Mouse (Mus musculus): Measurements from ENCODE around the gene Ccl26. TPM values are rescaled to one million over a fixed set of nuclear protein-coding genes. Genes with fewer than 3 reads are reported as not detected.
"Not testable (repeated sequence)": the region's sequence is repeated elsewhere in the genome, so short reads cannot be mapped to it uniquely, and the experiment has no call there.

The Ccl26 gene
- polyA plus RNA-seq (2015; fragmentation: Nextera tagmentation; extraction: Ambion mirVana), result not detected in 2 replicates

DNA sequence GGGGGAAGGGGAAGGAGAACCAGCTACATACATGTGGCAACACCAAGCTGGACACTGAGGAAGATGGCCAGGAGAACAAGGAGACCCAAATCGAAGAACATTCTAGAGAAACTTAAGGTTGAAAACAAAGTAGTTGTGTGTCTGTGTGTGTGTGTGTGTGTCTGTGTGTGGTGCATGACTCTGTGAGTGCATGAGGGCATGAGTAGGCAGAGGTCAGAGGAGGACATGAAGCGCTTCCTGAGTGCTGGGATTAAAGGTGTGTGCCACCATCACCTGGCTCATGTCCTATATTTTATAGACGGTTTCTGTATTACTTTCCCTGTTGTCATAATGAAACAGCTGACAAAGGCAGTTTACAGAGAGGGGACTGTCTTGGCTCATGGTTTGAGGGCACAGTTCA, at the start of gene Ccl26:
Ccl26 (minus strand) TSS at position 101 of the 400 bp plus-strand sequence.
- WGBS, result 78% methylated on average over 3 of the region's 3 CpGs
- no peaks in the 10 kb centered on the region for H3K27me3 ChIP-seq
- no peak for ATAC-seq (replicated peaks; ENCODE audit: insufficient number of reproducible peaks, insufficient read depth, low FRiP score, low read depth)
- no peaks in the 10 kb centered on the region for H3K9me3 ChIP-seq (replicated peaks)
- no peak within 1 kb of the TSS for H3K4me2 ChIP-seq
- H3K27ac ChIP-seq, result no peak within 1 kb of the TSS
- H3K9ac ChIP-seq, result no peak within 1 kb of the TSS
- no peak within 1 kb of the TSS for H3K4me3 ChIP-seq
- no peaks in the 10 kb centered on the region for H3K36me3 ChIP-seq
- H3K4me1 ChIP-seq (replicated peaks), result no peaks in the 10 kb centered on the region

- Histone ChIP-seq H3K36me3 (no peaks in the 10 kb centered on the region), H3K4me3 (no peak overlapping the region), H3K9me3 (replicated peaks) (0 out of 2 replicates have a peak, but pooled peaks cover 2% of the 10 kb centered on the region), H3K27ac (no peak overlapping the region), H3K27me3 (no peaks in the 10 kb centered on the region; the same call in 1 of the 2 replicates), H3K4me2 (no peak overlapping the region), H3K4me1 (replicated peaks) (no peaks in the 10 kb centered on the region), H3K9ac (no peak overlapping the region)
- no peak for ATAC-seq (replicated peaks; ENCODE audit: insufficient number of reproducible peaks, insufficient read depth, low FRiP score, low read depth)
- WGBS, result 62% methylated on average over 4 of the region's 4 CpGs
Observed at GRCm38 (mm10) chr5:135609794-135610193, 46.4 kb upstream of the Ccl26 start.

GRCm38 (mm10) chr5:135607581-135607980, 44.2 kb upstream of the Ccl26 start:
- Histone ChIP-seq H3K9me3 (replicated peaks) (peaks cover 9% of the 10 kb centered on the region; the same call in 1 of the 2 replicates), H3K4me3 (no peak overlapping the region), H3K4me1 (replicated peaks) (no peaks in the 10 kb centered on the region), H3K27ac (no peak overlapping the region), H3K36me3 (no peaks in the 10 kb centered on the region), H3K27me3 (no peaks in the 10 kb centered on the region), H3K4me2 (no peak overlapping the region), H3K9ac (no peak overlapping the region)
- no peak for ATAC-seq (replicated peaks; ENCODE audit: insufficient number of reproducible peaks, insufficient read depth, low FRiP score, low read depth)
- WGBS, result 41% methylated on average over 1 of the region's 1 CpGs

GRCm38 (mm10) chr5:135606717-135607116, 43.3 kb upstream of the Ccl26 start:
- not testable (repeated sequence) for H3K4me1 ChIP-seq (replicated peaks); H3K9me3 ChIP-seq (replicated peaks); H3K27ac ChIP-seq; H3K4me2 ChIP-seq; H3K36me3 ChIP-seq; H3K27me3 ChIP-seq; ATAC-seq (replicated peaks; ENCODE audit: insufficient number of reproducible peaks, insufficient read depth, low FRiP score, low read depth); H3K4me3 ChIP-seq; H3K9ac ChIP-seq
- no CpG with 5 or more reads among the region's 1 CpGs for WGBS

DNA sequence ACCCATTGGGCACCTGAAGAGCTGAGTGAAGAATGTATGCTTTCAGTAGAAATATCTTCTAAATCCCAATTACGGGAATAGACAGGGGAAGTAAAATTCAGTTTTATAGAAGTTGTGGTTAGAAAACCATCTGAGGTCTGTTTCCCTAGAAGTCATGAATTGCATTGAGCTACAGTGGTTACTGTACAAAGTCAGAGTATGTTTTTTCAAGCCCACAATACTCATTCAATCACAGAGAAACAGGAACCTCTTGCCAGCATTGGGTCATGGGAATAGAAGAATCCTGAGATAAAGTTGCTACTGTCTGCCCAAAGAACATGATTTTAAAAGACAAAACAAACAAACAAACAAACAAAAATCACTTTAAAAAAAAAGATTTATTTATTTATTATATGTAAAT, 41.3 kb upstream of the Ccl26 start:
- not testable (repeated sequence) for H3K9me3 ChIP-seq (replicated peaks); H3K4me2 ChIP-seq; H3K4me3 ChIP-seq; H3K27ac ChIP-seq; H3K9ac ChIP-seq; H3K27me3 ChIP-seq; ATAC-seq (replicated peaks; ENCODE audit: insufficient number of reproducible peaks, insufficient read depth, low FRiP score, low read depth); H3K36me3 ChIP-seq; H3K4me1 ChIP-seq (replicated peaks)
- no CpG with 5 or more reads among the region's 1 CpGs for WGBS

- H3K27ac ChIP-seq, result no peak overlapping the region
- WGBS, result 77% methylated on average over 12 of the region's 12 CpGs
- ATAC-seq (replicated peaks; ENCODE audit: insufficient number of reproducible peaks, insufficient read depth, low FRiP score, low read depth), result no peak
- no peak overlapping the region for H3K4me3 ChIP-seq
- H3K4me1 ChIP-seq (replicated peaks), result no peaks in the 10 kb centered on the region
- no peaks in the 10 kb centered on the region; the same call in 1 of the 2 replicates for H3K9me3 ChIP-seq (replicated peaks)
- no peaks in the 10 kb centered on the region for H3K36me3 ChIP-seq
- H3K27me3 ChIP-seq, result no peaks in the 10 kb centered on the region
- H3K4me2 ChIP-seq, result no peak overlapping the region
- no peak overlapping the region for H3K9ac ChIP-seq
Observed at GRCm38 (mm10) chr5:135589996-135590784, 26.8 kb upstream of the Ccl26 start.

- Histone ChIP-seq H3K27me3 (no peaks in the 10 kb centered on the region), H3K4me2 (no peak overlapping the region), H3K36me3 (no peaks in the 10 kb centered on the region), H3K4me1 (replicated peaks) (no peaks in the 10 kb centered on the region), H3K4me3 (no peak overlapping the region), H3K9ac (no peak overlapping the region), H3K27ac (no peak overlapping the region), H3K9me3 (replicated peaks) (no peaks in the 10 kb centered on the region; the same call in 1 of the 2 replicates)
- no peak for ATAC-seq (replicated peaks; ENCODE audit: insufficient number of reproducible peaks, insufficient read depth, low FRiP score, low read depth)
- 80% methylated on average over 4 of the region's 4 CpGs for WGBS
Observed at GRCm38 (mm10) chr5:135587764-135588163, 24.4 kb upstream of the Ccl26 start.

GRCm38 (mm10) chr5:135585691-135586090, 22.3 kb upstream of the Ccl26 start:
- Histone ChIP-seq H3K9ac (no peak overlapping the region), H3K27ac (no peak overlapping the region), H3K4me3 (no peak overlapping the region), H3K27me3 (no peaks in the 10 kb centered on the region), H3K4me2 (no peak overlapping the region), H3K4me1 (replicated peaks) (no peaks in the 10 kb centered on the region), H3K9me3 (replicated peaks) (no peaks in the 10 kb centered on the region), H3K36me3 (no peaks in the 10 kb centered on the region)
- 86% methylated on average over 8 of the region's 8 CpGs for WGBS
- no peak for ATAC-seq (replicated peaks; ENCODE audit: insufficient number of reproducible peaks, insufficient read depth, low FRiP score, low read depth)

DNA sequence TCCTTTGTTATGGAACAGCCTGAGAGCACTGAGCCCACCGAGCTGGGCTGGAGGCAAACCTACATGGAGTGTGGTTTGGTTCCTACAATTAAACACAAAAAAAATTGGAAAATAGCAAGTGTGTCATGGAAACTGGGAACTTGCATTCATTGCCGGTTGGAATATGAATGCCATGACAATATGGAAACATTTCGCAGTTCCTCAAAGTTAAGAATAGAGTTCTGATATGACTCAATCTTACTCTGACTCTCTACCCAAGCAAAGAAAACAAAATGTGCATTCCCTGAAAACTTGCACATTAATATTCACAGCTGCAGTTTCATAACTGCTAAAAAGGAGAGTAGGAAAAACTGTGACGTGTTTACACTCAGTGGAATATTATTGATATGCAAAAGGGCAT, 19.0 kb upstream of the Ccl26 start:
- WGBS, result 79% methylated on average over 4 of the region's 4 CpGs
- Histone ChIP-seq H3K27me3 (no peaks in the 10 kb centered on the region), H3K4me2 (no peak overlapping the region), H3K9me3 (replicated peaks) (no peaks in the 10 kb centered on the region), H3K4me1 (replicated peaks) (no peaks in the 10 kb centered on the region), H3K36me3 (no peaks in the 10 kb centered on the region), H3K27ac (no peak overlapping the region), H3K4me3 (no peak overlapping the region), H3K9ac (no peak overlapping the region)
- ATAC-seq (replicated peaks; ENCODE audit: insufficient number of reproducible peaks, insufficient read depth, low FRiP score, low read depth), result no peak

DNA sequence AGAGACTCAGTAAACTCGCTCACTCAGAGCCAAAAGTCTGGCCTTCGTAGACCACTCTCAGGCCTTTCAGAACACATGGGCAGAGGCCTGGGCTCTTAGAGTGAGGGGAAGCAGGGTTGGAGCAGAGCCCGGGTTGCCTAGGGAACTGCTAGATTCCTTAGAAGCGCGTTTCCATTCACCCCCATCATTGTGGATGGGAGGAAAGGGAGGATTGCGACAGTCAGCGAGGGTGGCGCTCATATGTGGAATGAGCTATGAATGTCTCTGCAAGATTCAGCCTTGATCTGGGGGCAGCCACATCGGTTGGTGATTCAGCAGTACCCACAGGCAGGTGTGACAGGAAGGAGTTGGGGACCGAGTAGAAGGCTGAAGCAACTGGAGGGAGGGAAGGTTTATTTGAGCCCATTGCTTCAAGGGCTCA, 16.0 kb upstream of the Ccl26 start:
- Histone ChIP-seq H3K4me3 (no peak overlapping the region), H3K4me2 (no peak overlapping the region), H3K9ac (no peak overlapping the region), H3K36me3 (no peaks in the 10 kb centered on the region), H3K27me3 (no peaks in the 10 kb centered on the region; the same call in 1 of the 2 replicates), H3K4me1 (replicated peaks) (no peaks in the 10 kb centered on the region), H3K27ac (no peak overlapping the region), H3K9me3 (replicated peaks) (no peaks in the 10 kb centered on the region)
- ATAC-seq (replicated peaks; ENCODE audit: insufficient number of reproducible peaks, insufficient read depth, low FRiP score, low read depth), result no peak
- whole genome bisulfite sequencing, result 76% methylated on average over 10 of the region's 10 CpGs

GRCm38 (mm10) chr5:135576055-135576454, 12.7 kb upstream of the Ccl26 start:
- no peak for ATAC-seq (replicated peaks; ENCODE audit: insufficient number of reproducible peaks, insufficient read depth, low FRiP score, low read depth)
- Histone ChIP-seq H3K9ac (no peak overlapping the region), H3K9me3 (replicated peaks) (no peaks in the 10 kb centered on the region), H3K36me3 (no peaks in the 10 kb centered on the region), H3K27me3 (no peaks in the 10 kb centered on the region; the same call in 1 of the 2 replicates), H3K4me2 (no peak overlapping the region), H3K27ac (no peak overlapping the region), H3K4me1 (replicated peaks) (no peaks in the 10 kb centered on the region), H3K4me3 (no peak overlapping the region)
- 54% methylated on average over 4 of the region's 4 CpGs for WGBS

GRCm38 (mm10) chr5:135573006-135573405, 9.6 kb upstream of the Ccl26 start, which contains the start of gene Ccl24:
Ccl24 (minus strand) TSS chr5:135573049.
- Histone ChIP-seq H3K27ac (no peak within 1 kb of the TSS), H3K36me3 (no peaks in the 10 kb centered on the region), H3K4me3 (no peak within 1 kb of the TSS), H3K4me1 (replicated peaks) (no peaks in the 10 kb centered on the region), H3K9me3 (replicated peaks) (no peaks in the 10 kb centered on the region), H3K9ac (no peak within 1 kb of the TSS), H3K27me3 (no peaks in the 10 kb centered on the region; the same call in 1 of the 2 replicates), H3K4me2 (no peak within 1 kb of the TSS)
- ATAC-seq (replicated peaks; ENCODE audit: insufficient number of reproducible peaks, insufficient read depth, low FRiP score, low read depth), result no peak
- WGBS, result 80% methylated on average over 6 of the region's 6 CpGs
